Mouse (Mus musculus) retina, embryonic 14.5 days (tissue): Measurements from ENCODE around the gene Ffar1.
"Not testable (repeated sequence)": the region's sequence is repeated elsewhere in the genome, so short reads cannot be mapped to it uniquely, and the experiment has no call there.

Experiments
- DNase-seq: peaks from one replicate; pipeline ENCODE4 v3.0.0-alpha.2; 2015; ENCODE audit warnings: low spot score

Ffar1 gene

DNA sequence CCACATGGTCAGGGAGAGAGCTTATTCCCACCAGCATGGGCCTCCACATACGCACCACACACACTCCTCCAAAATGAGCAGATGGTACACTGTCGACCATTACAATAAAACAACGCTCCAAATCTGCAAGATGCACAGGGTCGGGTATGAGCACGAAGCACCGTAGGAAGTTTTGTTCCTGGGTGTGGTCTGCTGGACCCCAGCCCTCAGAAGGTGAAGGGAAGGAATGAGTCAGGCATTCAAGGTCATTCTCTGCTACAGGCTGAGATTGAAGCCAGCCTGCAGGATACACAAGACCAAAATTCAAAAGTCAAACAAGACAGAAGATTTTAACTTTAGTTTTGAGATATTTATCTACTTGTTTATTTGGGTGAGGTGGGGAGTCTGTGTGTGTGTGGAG is 13.4 kb downstream of the Ffar1 start:
- no peak for DNase-seq

DNA sequence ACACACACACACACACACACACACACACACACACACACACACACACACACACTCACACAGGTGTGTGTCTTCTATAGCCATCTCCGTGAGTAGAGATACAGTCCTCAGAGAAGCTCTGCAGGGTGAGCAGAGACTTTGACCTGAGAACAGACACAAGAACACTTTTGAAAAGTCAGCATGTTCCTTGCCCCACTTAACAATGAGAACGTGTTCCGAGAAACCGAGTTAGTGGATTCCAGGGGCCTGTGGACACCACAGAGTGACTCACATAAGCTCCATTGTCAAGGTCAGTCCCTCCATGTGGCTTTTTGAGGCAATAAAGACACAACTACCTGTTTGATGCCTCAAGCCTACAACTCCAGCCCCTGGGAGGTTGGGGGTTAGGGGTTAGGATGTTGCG is 14.0 kb downstream of the Ffar1 start:
- DNase-seq, result no peak

DNA sequence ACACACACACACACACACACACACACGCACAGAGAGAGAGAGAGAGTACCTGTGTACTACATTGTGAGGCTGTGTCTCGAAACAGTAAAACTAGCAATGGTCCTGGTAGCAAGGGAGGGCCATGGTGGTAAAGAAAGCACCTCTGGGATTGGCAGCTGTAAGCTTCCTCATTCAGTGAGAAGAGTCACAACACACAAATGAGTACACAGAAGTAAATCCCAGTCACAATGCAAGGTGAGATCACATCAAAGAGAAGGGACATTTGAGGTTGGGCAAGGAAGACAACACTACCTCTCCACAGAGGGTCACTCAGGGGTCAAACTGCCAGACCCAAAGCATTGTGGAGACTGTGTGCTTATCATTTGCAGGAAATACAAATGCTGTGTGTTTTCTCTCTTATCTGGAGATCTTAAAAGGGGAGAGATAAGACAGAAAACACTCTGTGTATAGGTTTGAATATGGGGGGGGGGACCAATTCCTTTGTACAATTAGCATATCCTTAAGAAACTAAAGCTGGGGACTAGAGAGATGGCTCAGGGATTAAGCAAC is 14.8 kb downstream of the Ffar1 start:
- DNase-seq, result no peak

DNA sequence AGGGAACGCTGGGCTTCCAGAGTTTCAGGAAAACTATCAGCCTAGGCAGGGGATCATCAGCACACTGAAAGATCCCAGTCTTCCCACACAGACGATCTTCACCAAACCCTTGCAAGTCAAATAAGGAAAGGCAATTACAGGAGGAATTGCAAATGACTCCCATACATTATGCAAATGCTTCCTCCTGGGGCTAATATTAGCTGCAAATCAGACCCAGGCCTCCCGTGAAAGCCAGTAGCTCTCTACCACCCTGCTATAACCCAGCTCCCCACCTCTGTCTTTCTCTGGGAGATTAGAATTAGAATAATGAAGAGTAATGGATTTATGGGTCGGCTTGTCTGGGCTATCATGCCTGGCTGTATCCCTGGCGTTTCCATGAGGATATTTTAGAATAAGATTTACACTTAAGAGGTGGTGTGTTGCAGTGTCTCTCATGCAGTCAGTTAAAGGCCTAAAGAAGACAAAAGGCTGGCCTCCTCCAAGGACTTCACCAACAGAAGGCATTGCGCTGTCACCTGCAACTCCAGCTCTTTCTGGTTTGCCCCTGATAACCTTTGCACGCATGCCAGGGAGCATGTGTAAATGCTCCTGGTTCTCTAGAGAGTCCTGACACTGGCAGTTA is 16.6 kb downstream of the Ffar1 start:
- DNase-seq, result no peak

DNA sequence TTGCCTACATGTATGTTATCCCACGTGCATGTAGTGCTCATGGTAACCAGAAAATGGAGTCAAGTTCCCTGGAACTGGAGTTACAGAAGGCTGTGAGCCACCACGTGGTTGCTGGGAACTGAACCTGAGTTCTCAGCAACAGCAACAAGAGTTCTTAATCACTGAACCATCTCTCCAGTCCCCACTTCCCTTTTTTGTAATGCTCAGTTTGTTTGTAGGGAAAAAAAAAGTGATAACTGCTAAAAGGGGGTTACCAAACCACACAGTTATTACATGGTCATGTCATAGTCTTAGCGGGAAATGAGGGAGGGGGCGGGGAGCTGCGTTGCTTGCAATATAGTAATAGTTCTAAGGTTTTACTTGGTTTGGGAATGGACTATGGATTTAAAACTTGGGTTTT is 19.3 kb downstream of the Ffar1 start:
- no peak for DNase-seq

DNA sequence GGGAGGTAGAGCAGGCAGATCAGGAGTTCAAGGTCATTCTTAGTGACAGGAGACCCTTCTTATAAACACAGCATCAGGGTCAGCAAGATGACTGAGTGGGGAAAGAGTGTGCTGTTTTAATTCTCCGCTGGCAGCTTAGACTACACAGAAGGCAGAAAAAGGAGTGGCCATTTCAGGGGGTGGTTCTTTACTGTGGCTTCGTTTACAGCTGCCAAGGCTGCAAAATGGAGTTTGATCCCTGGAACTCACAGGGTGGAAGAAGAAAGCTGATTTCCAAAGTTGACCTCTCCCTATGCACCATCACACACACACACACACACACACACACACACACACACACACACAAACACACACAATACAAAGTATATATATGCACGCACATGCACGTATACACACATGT is 20.0 kb downstream of the Ffar1 start:
- DNase-seq, result no peak

DNA sequence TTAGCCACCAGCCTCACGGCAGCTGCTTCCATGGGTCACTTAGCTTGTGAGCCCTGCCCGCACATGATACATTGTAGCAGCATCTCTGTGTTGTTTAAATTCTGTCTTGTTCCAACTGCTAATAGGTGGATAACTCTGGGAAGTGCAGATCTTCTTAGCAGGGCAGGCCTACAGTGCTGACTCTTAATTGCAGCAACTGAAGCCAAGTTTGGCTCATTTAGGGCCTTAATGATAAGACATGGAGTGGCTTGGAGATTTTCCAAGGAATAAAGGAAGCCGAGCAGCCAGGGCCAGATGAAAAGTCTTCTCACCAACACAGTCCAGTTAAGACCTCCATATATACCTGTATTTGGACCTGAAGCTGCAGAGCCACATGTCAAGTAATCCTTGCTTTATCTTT is 21.1 kb downstream of the Ffar1 start:
- DNase-seq, result no peak

DNA sequence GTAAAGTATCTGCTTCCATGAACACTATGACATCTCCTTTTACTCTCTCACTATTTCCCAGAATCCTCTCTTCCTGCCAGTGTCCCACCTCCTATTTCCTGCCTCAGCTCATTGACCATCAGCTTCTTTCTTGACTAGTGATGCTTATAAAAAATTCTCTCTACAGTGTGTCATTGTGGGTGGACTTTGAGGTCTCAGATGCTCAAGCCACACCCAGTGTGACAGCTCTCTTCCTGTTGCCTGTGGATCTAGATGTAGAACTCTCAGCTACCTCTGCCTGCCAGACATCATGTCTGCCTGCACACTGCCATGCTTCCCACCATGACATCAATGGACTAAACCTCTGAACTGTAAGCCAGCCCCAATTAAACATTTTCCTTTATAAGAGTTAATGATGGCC is 24.1 kb downstream of the Ffar1 start:
- DNase-seq, result no peak

DNA sequence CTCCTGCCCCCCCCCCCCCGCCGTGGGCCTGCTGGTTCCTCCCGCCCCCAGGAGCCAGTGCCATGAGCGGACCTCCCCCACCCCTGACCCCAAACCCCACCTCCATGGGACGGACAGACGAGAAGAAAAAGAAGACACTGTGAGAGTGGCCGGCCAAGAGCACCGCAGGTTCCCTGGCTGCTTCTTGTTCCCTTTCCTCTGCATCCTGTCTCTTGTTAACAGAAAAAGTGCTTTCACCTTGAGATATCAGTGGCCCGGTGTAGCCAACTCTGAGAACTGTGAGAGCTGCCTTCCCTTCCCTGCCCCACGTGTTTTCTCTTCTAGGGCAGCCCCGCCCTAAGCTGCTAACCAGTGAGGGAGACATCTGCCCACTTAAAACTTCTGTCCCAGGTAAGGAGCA is 28.7 kb downstream of the Ffar1 start:
- DNase-seq, result not testable (repeated sequence)

DNA sequence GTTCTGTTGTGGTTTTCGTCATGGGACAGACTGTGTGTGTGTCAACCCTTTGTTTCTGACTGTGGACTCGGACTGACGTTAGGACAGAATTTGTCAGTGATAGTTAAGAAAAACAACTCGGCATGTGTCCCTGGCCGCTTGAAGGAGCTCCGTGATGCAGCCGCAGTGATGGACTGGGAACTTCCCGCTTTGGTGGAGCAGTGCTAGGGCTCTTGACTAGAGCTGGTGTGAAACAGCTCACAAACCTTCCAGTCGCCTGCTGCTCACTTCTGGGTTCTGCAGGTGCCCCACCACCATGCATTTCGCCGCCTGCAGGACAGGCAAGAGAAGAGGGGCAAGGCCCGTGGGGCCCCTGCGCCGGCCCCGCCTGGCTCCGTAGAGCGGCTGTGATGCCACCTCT is 29.1 kb downstream of the Ffar1 start:
- DNase-seq, result no peak

DNA sequence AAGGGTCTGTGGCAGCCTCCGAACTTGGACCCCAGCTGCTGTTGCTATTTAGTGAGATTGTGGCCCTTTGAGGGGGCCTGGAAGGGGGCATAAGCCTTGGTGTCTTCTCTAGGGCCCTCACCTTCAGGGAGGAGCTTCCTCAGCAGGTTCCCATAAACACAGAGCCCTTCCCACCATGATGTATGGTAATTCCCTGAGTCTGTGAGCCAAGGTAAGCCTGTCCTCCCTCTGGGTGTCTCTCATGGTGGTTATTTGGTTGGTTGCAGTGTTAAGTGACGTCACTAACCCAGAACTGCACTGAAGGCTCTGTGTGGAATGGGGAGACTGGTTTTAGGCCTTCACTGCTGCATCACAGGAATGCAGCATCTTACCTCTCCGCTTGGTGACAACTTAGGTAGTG is 31.9 kb downstream of the Ffar1 start:
- DNase-seq, result no peak

DNA sequence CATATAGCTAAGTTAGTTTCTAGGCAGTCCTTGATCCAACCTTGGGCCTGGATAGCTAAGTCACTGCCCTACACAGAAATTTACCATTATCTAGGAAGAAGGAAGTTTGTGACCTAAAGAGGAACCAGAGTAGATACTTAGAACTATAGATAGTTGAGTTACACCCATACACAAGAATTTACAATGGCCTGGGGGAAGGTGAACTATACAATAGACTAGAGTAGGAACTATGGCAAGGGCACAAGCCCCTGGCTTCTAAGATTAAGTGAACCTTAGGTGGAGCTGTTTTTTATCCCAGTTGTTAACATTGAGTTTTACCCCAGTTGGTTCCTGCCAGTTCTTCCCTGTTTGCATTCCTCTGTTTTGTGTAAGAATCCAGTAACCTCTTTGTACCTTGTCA is 32.5 kb downstream of the Ffar1 start:
- DNase-seq, result not testable (repeated sequence)

DNA sequence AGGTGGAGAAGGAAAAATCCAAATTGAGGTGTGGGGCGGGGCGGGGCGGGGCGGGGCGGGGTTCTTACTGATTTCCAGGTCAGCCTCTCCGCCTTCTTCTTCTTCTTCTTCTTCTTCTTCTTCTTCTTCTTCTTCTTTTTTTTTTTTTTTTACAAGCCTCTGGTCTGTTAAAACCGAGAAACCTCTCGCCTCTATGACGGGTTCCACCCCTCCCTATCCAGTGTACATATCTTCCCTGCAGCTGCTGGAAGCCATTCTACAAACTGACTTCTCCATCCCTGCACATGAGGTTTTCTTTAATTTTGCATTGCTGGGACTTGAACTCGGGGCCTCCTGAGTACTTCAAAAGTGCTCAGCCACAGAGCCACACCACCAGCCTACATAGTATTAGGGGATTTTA is 34.7 kb downstream of the Ffar1 start:
- DNase-seq, result no peak

DNA sequence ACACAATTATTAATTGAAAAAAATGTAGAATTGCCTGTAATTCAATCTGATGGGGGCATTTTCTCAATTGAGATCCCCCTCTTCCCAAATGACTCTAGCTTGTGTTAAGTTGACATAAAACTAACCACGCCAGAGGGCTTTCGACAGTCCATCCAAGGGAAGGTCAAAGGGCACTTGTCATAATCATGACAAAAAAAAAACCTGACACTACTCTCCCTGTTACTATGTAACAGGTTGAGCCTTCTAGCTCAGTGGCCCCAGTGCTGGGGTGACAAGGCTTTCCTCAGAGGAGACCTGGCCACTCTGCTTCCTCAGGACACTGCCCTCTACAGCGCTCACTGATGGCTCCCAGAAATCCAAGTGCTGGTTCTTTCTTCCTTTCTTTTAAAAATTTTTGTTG is 37.1 kb downstream of the Ffar1 start:
- no peak for DNase-seq

DNA sequence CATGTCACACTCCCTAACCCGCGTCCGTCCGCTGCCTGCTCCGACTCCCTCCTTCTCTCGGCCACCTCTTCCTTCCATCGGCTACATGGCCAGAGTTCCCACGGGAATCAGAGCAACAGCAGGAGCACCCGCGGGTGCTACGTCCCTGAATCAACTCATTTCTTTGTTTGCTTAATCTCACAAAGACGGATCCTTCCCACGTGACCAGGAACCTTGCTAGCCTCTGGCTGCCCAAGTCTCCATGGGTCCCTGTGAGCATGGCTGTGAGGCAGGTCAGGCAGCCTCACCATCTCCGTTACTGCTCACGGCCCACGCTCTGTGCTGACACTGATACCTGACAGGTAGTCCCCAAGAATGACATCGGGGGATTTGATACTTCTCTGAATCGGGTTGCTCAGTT is 37.7 kb downstream of the Ffar1 start, which contains the start of gene Ffar2:
Gene Ffar2 (minus strand): TSS at position 101 of the 400 bp plus-strand sequence.
- DNase-seq, result no peak

DNA sequence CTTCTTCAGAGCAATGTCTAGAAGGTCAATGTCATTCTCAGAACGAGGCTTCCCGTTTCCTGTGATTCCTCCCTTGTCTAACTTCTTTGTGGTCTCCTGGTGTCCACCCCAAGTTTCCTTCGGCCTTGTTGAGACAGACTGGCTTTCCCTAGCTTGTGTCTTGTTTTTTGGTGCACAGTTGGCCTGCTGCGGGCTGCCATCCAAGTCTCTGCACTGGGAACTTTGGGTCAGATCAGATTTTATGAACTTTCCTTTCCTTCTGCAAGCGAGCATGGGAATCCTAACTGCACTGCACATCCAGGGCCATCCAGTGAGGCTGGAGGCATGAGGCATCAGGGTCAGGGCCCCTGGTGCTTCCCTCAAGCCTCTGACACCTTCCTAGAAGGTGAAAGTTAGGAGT is 39.8 kb downstream of the Ffar1 start:
- no peak for DNase-seq

DNA sequence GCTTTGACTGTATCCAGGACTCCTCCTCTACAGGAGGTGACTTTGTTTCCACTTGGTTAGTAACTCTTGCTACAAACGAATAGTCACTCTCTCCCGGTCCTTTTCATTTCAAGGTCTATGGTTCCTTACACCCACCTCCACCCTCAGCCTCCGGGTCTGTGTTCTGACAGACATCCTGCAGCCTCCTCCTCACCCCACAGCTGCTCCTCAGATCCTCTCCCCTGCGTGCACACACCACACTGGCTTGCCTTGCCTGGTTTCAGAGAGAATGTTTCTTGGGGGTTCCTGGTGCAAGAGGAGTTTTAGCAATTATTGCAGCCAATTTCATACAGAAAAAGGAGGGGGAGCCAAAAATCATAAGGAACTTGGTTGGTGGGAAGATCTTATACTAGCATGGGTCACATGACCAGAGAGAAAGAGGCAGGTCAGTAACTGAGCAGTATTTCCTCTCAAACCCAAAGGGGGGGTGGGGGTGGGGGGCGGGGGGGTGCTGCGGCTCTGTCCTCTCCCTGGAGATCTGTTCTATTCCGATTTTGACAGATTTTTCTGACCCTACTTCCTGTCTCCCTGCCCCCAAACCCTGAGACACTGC is 40.4 kb downstream of the Ffar1 start:
- no peak for DNase-seq

DNA sequence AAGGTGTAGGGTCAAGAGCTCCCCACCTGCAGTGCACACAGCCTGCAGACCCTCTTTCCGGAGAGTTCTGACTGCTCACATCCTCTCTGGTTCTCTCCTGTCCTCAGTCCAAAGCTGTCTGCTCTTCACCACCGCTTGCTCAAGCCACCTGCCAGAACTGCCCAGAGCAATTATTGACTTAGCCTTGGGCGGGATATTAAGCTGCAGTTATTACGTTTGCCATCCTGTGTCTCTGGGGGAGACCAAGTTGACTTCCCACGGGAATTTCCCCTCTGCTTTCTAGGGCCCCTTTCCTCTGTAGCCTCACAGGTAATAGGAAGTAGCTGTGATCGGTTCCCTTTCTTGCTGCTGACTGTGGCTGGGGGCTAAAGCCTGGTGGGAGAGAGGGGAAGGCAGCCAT is 41.2 kb downstream of the Ffar1 start:
- DNase-seq, result no peak

DNA sequence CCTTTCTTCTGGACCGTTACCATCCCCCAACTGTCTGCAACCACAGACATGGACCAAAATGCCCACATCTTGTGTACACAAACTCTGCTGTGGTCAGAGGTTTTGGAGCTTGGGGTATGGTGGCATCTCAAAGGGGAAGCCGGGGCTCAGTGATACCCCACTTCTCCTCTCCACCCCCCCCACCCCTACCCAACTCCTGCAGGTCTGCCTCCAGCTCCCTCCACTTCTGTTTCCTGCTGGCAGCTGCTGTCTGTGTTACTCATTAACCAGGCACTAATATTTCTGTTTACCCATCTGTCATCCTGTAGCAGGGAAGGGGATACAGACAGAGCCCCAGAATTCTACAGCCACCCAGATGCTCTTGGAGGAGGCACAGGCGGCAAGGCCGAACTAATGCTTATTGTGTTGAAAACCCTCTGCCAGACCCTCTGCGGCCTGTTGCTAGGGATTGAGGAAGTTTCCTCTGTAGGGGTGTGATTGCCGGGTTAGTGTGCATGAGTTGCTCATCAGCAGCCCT is 49.0 kb downstream of the Ffar1 start:
- DNase-seq, result peak; percentile 37

DNA sequence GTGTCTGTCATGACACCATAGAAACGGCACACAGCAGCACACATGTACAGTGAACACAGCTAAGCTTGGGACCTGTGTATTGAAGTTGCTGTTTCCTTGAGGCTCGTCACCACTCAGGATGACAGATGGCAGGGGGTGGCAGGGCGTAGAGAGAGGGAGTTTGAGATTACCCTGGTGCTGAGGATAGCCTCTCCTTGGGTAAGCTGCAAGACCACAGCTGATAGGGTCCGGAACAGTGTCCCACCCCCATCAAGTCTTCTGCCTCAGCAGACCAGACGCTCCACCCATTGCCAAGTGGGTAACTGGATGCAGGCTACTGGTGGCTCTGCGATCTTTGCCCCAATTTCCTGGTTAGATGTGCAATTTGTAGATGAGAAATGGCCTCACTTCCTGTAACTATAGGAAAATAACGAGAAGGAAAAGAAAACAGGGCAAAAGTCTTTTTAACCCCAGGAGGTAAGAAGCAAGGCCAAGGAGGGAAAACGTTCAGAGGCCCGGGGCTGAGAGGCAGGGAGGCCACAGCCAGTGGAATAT is 49.5 kb downstream of the Ffar1 start:
- DNase-seq, result peak; percentile 27

DNA sequence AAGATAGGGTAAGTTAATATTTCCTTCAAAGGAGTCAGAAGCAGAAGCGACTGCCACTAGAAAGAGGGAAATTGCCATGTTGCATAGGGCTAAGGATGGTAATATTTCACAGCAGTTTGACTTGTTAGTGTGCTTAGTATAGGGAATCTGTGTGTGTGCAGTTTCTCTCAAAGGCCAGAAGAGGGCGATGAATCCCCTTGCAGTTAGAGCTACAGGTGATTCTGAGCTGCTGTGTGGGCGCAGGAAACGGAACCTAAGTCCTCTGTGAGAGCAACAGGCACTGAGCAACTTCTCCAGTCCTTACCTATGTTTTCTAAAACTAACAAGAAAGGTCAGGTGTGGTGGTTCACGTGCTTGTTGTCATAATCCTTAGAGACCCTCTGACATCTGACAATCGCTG is 51.0 kb downstream of the Ffar1 start:
- peak; percentile 18 for DNase-seq
